Mouse (Mus musculus) kidney, embryonic 14.5 days (tissue): ENCODE measurements around the gene Eif3f. TPM values are rescaled to one million over a fixed set of nuclear protein-coding genes. Genes with fewer than 3 reads are reported as not detected.

Experiments
- ATAC-seq: fragments of 200-750 bp; cut with Nextera tagmentation; 2 replicates; pipeline ENCODE4 v1.8.0; 2017; ENCODE audit warnings: moderate number of reproducible peaks, mild to moderate bottlenecking, moderate TSS enrichment, moderate library complexity; ENCODE audit not compliant: low FRiP score, low TSS enrichment
- H3K27ac ChIP-seq: fragments of 300-500 bp; sonication (generic); 2 replicates; pipeline ENCODE4 v1.5.1; 2014; ENCODE audit warnings: low read depth, mild to moderate bottlenecking, low read length, moderate library complexity, mixed read lengths
- H3K27me3 ChIP-seq: fragments of 300-500 bp; sonication (generic); 2 replicates; pipeline ENCODE4 v1.6.1; 2014; ENCODE audit warnings: mild to moderate bottlenecking, low read length; ENCODE audit not compliant: control insufficient read depth, insufficient read depth
- H3K36me3 ChIP-seq: fragments of 300-500 bp; sonication (generic); 2 replicates; pipeline ENCODE4 v1.6.1; 2014; ENCODE audit warnings: low read length, mixed read lengths; ENCODE audit not compliant: control insufficient read depth, insufficient read depth
- H3K4me1 ChIP-seq: fragments of 300-500 bp; sonication (generic); 2 replicates; pipeline ENCODE4 v1.6.1; 2014; ENCODE audit warnings: low read length, mixed read lengths; ENCODE audit not compliant: control insufficient read depth, insufficient read depth
- H3K4me2 ChIP-seq: fragments of 300-500 bp; sonication (generic); replicated peaks from 2 replicates; pipeline ENCODE4 v1.6.1; 2014; ENCODE audit warnings: low read depth, mild to moderate bottlenecking, low read length
- H3K4me3 ChIP-seq: fragments of 300-500 bp; sonication (generic); 2 replicates; pipeline ENCODE4 v1.5.1; 2014; ENCODE audit warnings: mild to moderate bottlenecking, low read length
- H3K9ac ChIP-seq: fragments of 300-500 bp; sonication (generic); 2 replicates; pipeline ENCODE4 v1.6.1; 2014; ENCODE audit warnings: low read depth, mild to moderate bottlenecking, low read length, moderate library complexity
- H3K9me3 ChIP-seq: fragments of 300-500 bp; sonication (generic); 2 replicates; pipeline ENCODE4 v1.6.1; 2016; ENCODE audit warnings: low read length; ENCODE audit not compliant: control insufficient read depth
- WGBS: fragments of 180-500 bp; shearing (Covaris S2); extraction: QIAGEN DNeasy Blood & Tissue Kit; methylation state at CpG from one replicate; pipeline ENCODE4 v1.1.7; 2014; 5-methylcytosine and 5-hydroxymethylcytosine counted together
- polyA plus RNA-seq: library from polyadenylated mRNA; unstranded; fragments of >200 nt; fragmentation: Nextera tagmentation; extraction: Ambion mirVana; gene quantifications from 2 replicates; pipeline ENCODE4 v1.2.1, GENCODE M21; 2014

Eif3f gene
- 91.7 and 109 TPM in 2 replicates for polyA plus RNA-seq

- H3K27me3 ChIP-seq = no peaks in the 10 kb centered on the region
- H3K9me3 ChIP-seq = no peaks in the 10 kb centered on the region
- H3K27ac ChIP-seq = peak within 1 kb of the TSS; percentile 59; the same call in 1 of the 2 replicates
- H3K4me3 ChIP-seq = peak within 1 kb of the TSS; percentile 88
- ATAC-seq = peak; percentile 97
- peaks cover 20% of the 10 kb centered on the region for H3K36me3 ChIP-seq
- H3K4me1 ChIP-seq = peaks cover 16% of the 10 kb centered on the region
- H3K4me2 ChIP-seq = peak within 1 kb of the TSS; percentile 82
- 2% methylated on average over 50 of the region's 50 CpGs for WGBS
- peak within 1 kb of the TSS; percentile 96 for H3K9ac ChIP-seq
Measured at GRCm38 (mm10) chr7:108933794-108934731, at the start of gene Eif3f. Gene Eif3f (plus strand): TSS chr7:108934417.

DNA sequence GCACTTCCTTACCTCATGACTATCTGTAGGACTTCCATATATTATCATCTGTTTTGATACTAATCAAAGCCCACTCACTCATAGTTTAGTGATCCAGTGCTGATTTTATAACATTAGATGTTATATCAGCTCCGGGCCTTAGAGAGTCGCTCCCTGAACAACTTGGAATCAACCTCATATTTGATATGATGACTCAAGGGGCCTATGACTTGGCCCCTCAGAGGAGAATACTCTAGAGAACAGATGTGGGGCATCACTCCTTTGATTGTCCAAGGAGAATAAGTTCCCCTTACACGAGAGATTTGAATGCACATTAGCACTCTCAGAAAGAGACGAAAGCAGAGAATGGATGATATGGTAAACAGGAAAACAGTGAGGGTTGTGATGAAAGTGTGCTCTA, 49.3 kb upstream of the Eif3f start, which contains the start of gene Olfr518:
Olfr518 (minus strand) TSS at position 101 of the 400 bp plus-strand sequence.
- Histone ChIP-seq H3K36me3 (no peaks in the 10 kb centered on the region), H3K4me1 (no peaks in the 10 kb centered on the region), H3K27me3 (no peaks in the 10 kb centered on the region), H3K9me3 (no peaks in the 10 kb centered on the region), H3K9ac (no peak within 1 kb of the TSS), H3K4me2 (no peak within 1 kb of the TSS), H3K4me3 (no peak within 1 kb of the TSS), H3K27ac (no peak within 1 kb of the TSS)
- 79% methylated on average over 4 of the region's 4 CpGs for WGBS
- ATAC-seq = no peak

GRCm38 (mm10) chr7:108894320-108894719, 39.9 kb upstream of the Eif3f start, which contains the start of gene Olfr519:
Gene Olfr519 (minus strand): TSS chr7:108894420.
- no peak for ATAC-seq
- 88% methylated on average over 5 of the region's 5 CpGs for WGBS
- H3K27ac ChIP-seq = no peak within 1 kb of the TSS
- no peaks in the 10 kb centered on the region for H3K4me1 ChIP-seq
- H3K9me3 ChIP-seq = no peaks in the 10 kb centered on the region
- H3K9ac ChIP-seq = no peak within 1 kb of the TSS
- H3K4me2 ChIP-seq = no peak within 1 kb of the TSS
- H3K4me3 ChIP-seq = no peak within 1 kb of the TSS
- no peaks in the 10 kb centered on the region for H3K27me3 ChIP-seq
- H3K36me3 ChIP-seq = no peaks in the 10 kb centered on the region

- ATAC-seq = no peak
- Histone ChIP-seq H3K9ac (no peak overlapping the region), H3K9me3 (no peaks in the 10 kb centered on the region), H3K4me1 (no peaks in the 10 kb centered on the region), H3K36me3 (no peaks in the 10 kb centered on the region), H3K4me3 (no peak overlapping the region), H3K27me3 (no peaks in the 10 kb centered on the region), H3K27ac (no peak overlapping the region), H3K4me2 (no peak overlapping the region)
- 81% methylated on average over 2 of the region's 2 CpGs for WGBS
Measured at GRCm38 (mm10) chr7:108903969-108904368, 30.2 kb upstream of the Eif3f start.

GRCm38 (mm10) chr7:108927043-108927442, 7.2 kb upstream of the Eif3f start:
- H3K27ac ChIP-seq = no peak overlapping the region
- no peak for ATAC-seq
- WGBS = 81% methylated on average over 4 of the region's 4 CpGs
- H3K4me3 ChIP-seq = no peak overlapping the region
- no peak overlapping the region for H3K9ac ChIP-seq
- H3K9me3 ChIP-seq = no peaks in the 10 kb centered on the region
- H3K4me1 ChIP-seq = no peaks in the 10 kb centered on the region
- no peak overlapping the region for H3K4me2 ChIP-seq
- no peaks in the 10 kb centered on the region for H3K36me3 ChIP-seq
- no peaks in the 10 kb centered on the region for H3K27me3 ChIP-seq

DNA sequence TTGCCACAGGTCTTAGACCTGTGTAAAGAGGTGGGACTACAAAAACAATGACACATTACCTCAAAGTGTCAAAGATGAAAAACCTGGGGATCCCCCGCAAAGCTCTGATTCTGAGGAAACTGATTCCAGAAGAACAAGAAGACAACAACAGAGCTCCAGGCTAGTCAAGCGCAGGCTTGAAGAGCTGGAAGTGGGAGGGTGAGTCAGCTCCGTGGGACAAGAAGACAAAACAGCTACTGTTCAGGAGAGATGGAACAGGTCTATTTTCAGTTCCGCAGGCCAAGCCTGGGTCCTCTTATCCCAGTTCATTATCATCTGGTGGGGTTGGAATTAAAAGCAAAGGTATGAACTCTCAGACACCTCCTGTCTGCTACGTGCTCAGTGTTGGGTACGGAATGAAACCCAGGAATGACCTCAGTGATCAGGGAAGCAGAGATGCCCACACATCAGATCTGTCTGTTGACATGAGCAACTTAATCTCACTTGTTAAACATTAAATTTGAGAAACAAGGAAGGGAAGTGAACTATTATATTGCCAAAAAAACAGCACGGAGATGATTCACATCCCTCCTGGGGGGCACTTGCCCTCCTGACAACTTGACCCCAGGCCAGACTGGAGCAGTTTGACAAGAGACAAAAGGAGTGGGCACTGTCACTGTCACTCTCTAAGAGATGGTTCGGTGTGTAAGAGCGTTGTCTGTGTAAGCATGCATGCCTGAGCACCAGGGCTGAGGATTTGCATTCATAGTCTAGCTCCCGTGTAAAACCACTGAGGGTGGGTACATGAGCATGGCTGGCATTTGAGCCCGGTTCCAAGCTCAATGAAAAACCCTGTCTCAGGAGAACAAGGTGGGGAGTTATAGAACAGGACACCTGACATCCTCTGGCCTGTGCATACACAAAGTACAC, 5.7 kb upstream of the Eif3f start:
- Histone ChIP-seq H3K4me3 (no peak overlapping the region), H3K27ac (no peak overlapping the region), H3K9me3 (no peaks in the 10 kb centered on the region), H3K36me3 (no peaks in the 10 kb centered on the region), H3K4me1 (no peaks in the 10 kb centered on the region), H3K4me2 (no peak overlapping the region), H3K27me3 (no peaks in the 10 kb centered on the region), H3K9ac (no peak overlapping the region)
- no peak for ATAC-seq
- WGBS = 73% methylated on average over 11 of the region's 11 CpGs

- Histone ChIP-seq H3K9ac (no peak within 1 kb of the TSS), H3K27ac (no peak within 1 kb of the TSS), H3K4me3 (no peak within 1 kb of the TSS), H3K36me3 (no peaks in the 10 kb centered on the region), H3K9me3 (no peaks in the 10 kb centered on the region), H3K4me2 (no peak within 1 kb of the TSS), H3K27me3 (no peaks in the 10 kb centered on the region), H3K4me1 (no peaks in the 10 kb centered on the region)
- no peak for ATAC-seq
- 74% methylated on average over 6 of the region's 6 CpGs for WGBS
Measured at GRCm38 (mm10) chr7:108929726-108930393, 4.4 kb upstream of the Eif3f start, which contains the start of gene Nlrp10. Gene Nlrp10 (minus strand): TSS chr7:108930178.

DNA sequence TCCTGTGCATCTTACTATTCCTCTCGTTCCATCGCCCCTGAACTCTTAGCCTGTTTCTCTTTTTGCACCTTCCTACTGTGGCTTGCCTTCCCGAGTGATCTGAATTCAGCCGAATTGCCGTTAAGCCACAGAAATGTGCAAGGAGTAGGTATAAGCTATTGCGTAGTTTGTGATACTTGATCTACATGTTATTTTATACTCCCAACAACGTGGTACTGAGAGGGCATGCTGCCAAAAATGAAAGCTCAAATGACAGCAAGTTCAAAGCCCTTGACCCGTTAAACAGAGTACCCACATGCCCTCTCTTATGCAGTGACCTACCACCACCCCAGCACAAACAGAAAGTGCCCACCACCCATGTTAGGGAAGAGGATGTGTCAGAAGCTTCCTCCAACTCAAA, 619 bp downstream of the Eif3f start:
- H3K27ac ChIP-seq = peak overlapping the region; percentile 59; the same call in 1 of the 2 replicates
- H3K4me2 ChIP-seq = peak overlapping the region; percentile 82
- 2% methylated on average over 8 of the region's 8 CpGs for WGBS
- peak overlapping the region; percentile 96 for H3K9ac ChIP-seq
- peaks cover 16% of the 10 kb centered on the region for H3K4me1 ChIP-seq
- peaks cover 28% of the 10 kb centered on the region for H3K36me3 ChIP-seq
- peak overlapping the region; percentile 88 for H3K4me3 ChIP-seq
- no peaks in the 10 kb centered on the region for H3K27me3 ChIP-seq
- peak; percentile 6; the same call in 1 of the 2 replicates for ATAC-seq
- no peaks in the 10 kb centered on the region for H3K9me3 ChIP-seq
